Mouse (Mus musculus): Measurements from ENCODE around the gene Fgfr1op.

GRCm38 (mm10) chr17:8241645-8242044, 76.3 kb downstream of the Fgfr1op start:
- no peak for TF ChIP-seq CTCF (IDR thresholded peaks at IDR 0.05; ENCODE audit: insufficient read depth, low read depth, low read length)
- no peak for TF ChIP-seq POLR2A (IDR thresholded peaks at IDR 0.05; ENCODE audit: insufficient read depth, low read depth, low read length)
